Mouse (Mus musculus) limb, embryonic 14.5 days (tissue): ENCODE results near the gene Kat6b. TPM values are rescaled to one million over a fixed set of nuclear protein-coding genes. Genes with fewer than 3 reads are reported as not detected.
A peak's percentile ranks its signal among the peaks of the same experiment; 100 is the strongest.

ENCODE experiments used
- ATAC-seq: fragments of 200-750 bp; cut with Nextera tagmentation; 2 replicates; pipeline ENCODE4 v1.8.0; 2017; ENCODE audit warnings: low read depth, moderate number of reproducible peaks, moderate TSS enrichment; ENCODE audit not compliant: low FRiP score
- DNase-seq: peaks from one replicate; pipeline ENCODE4 v3.0.0-alpha.2; 2015; ENCODE audit warnings: low spot score
- H3K27ac ChIP-seq: fragments of 300-500 bp; sonication (generic); replicated peaks from 2 replicates; pipeline ENCODE4 v1.5.1; 2014; ENCODE audit warnings: low read depth, mild to moderate bottlenecking, low read length, moderate library complexity, mixed read lengths
- H3K27me3 ChIP-seq: fragments of 300-500 bp; sonication (generic); 2 replicates; pipeline ENCODE4 v1.6.1; 2014; ENCODE audit warnings: low read length, mixed read lengths; ENCODE audit not compliant: control insufficient read depth, insufficient read depth
- H3K36me3 ChIP-seq: fragments of 300-500 bp; sonication (generic); 2 replicates; pipeline ENCODE4 v1.6.1; 2014; ENCODE audit warnings: mild to moderate bottlenecking, low read length, moderate library complexity, mixed read lengths; ENCODE audit not compliant: control insufficient read depth, insufficient read depth
- H3K4me1 ChIP-seq: fragments of 300-500 bp; sonication (generic); 2 replicates; pipeline ENCODE4 v1.6.1; 2014; ENCODE audit warnings: antibody characterized with exemption, low read length, mixed read lengths; ENCODE audit not compliant: control insufficient read depth, insufficient read depth
- H3K4me2 ChIP-seq: fragments of 300-500 bp; sonication (generic); replicated peaks from 2 replicates; pipeline ENCODE4 v1.6.1; 2014; ENCODE audit warnings: low read depth, mild to moderate bottlenecking, low read length, moderate library complexity; ENCODE audit not compliant: severe bottlenecking
- H3K4me3 ChIP-seq: fragments of 300-500 bp; sonication (generic); replicated peaks from 2 replicates; pipeline ENCODE4 v1.5.1; 2014; ENCODE audit warnings: low read length
- H3K9ac ChIP-seq: fragments of 300-500 bp; sonication (generic); 2 replicates; pipeline ENCODE4 v1.6.1; 2014; ENCODE audit warnings: mild to moderate bottlenecking, low read depth, low read length, moderate library complexity; ENCODE audit not compliant: severe bottlenecking
- H3K9me3 ChIP-seq: fragments of 300-500 bp; sonication (generic); 2 replicates; pipeline ENCODE4 v1.6.1; 2016; ENCODE audit warnings: low read length; ENCODE audit not compliant: control insufficient read depth
- POLR2A ChIP-seq: fragments of 200-500 bp; IDR thresholded peaks from 2 replicates; pipeline ENCODE4 v1.8.0; 2012; ENCODE audit warnings: inconsistent platforms, mild to moderate bottlenecking, moderate library complexity, borderline replicate concordance; ENCODE audit not compliant: insufficient read depth, insufficient read length; ENCODE audit errors: extremely low read depth
- WGBS: fragments of 180-500 bp; shearing (Covaris S2); extraction: QIAGEN DNeasy Blood & Tissue Kit; methylation state at CpG from one replicate; pipeline ENCODE4 v1.1.7; 2014; 5-methylcytosine and 5-hydroxymethylcytosine counted together
- polyA plus RNA-seq, 2 experiments: library from polyadenylated mRNA; depleted of rRNA in 1 of 2; stranded (reverse) in 1 of 2; unstranded in 1 of 2; fragments of >200 nt; fragmentation: Nextera tagmentation in 1 of 2; extraction: Ambion mirVana in 1 of 2; gene quantifications; 2 replicates each; pipeline versions ENCODE4 v1.2.1 to v1.2.3; 2012 to 2014

Gene Kat6b
- polyA plus RNA-seq, 2 experiments: 26.0 to 35.5 TPM

GRCm38 (mm10) chr14:21545529-21545928, 64.3 kb downstream of the Kat6b start:
- Histone ChIP-seq H3K9me3 (peaks cover 3% of the 10 kb centered on the region; the same call in 1 of the 2 replicates), H3K4me2 (no peak overlapping the region), H3K4me3 (no peak overlapping the region), H3K4me1 (peaks cover 31% of the 10 kb centered on the region), H3K27me3 (no peaks in the 10 kb centered on the region), H3K27ac (no peak overlapping the region), H3K36me3 (peaks cover 11% of the 10 kb centered on the region), H3K9ac (no peak overlapping the region)
- no peak for TF ChIP-seq POLR2A
- DNase-seq (no peak), ATAC-seq (no peak)
- 75% methylated on average over 4 of the region's 4 CpGs for WGBS

- H3K4me3 ChIP-seq: no peak overlapping the region
- H3K9me3 ChIP-seq: peaks cover 3% of the 10 kb centered on the region; the same call in 1 of the 2 replicates
- DNase-seq: no peak
- ATAC-seq: no peak
- H3K36me3 ChIP-seq: peaks cover 11% of the 10 kb centered on the region
- no peak for TF ChIP-seq POLR2A
- H3K27me3 ChIP-seq: no peaks in the 10 kb centered on the region
- 62% methylated on average over 3 of the region's 3 CpGs for WGBS
- H3K9ac ChIP-seq: no peak overlapping the region
- H3K27ac ChIP-seq: no peak overlapping the region
- H3K4me2 ChIP-seq: no peak overlapping the region
- peaks cover 31% of the 10 kb centered on the region for H3K4me1 ChIP-seq
Observed at GRCm38 (mm10) chr14:21546351-21546750, 65.1 kb downstream of the Kat6b start.

- Histone ChIP-seq H3K36me3 (peaks cover 5% of the 10 kb centered on the region), H3K27me3 (no peaks in the 10 kb centered on the region), H3K4me2 (no peak overlapping the region), H3K9me3 (peaks cover under 1% of the 10 kb centered on the region; the same call in 1 of the 2 replicates), H3K9ac (no peak overlapping the region), H3K4me1 (peaks cover 31% of the 10 kb centered on the region), H3K27ac (no peak overlapping the region), H3K4me3 (no peak overlapping the region)
- TF ChIP-seq POLR2A: no peak
- 21% methylated on average over 7 of the region's 7 CpGs for WGBS
- ATAC-seq: no peak
- peak; percentile 28 for DNase-seq
Observed at GRCm38 (mm10) chr14:21547297-21547696, 66.1 kb downstream of the Kat6b start.

- Histone ChIP-seq H3K27me3 (no peaks in the 10 kb centered on the region), H3K4me3 (no peak overlapping the region), H3K36me3 (no peaks in the 10 kb centered on the region), H3K4me2 (no peak overlapping the region), H3K9me3 (no peaks in the 10 kb centered on the region), H3K27ac (no peak overlapping the region), H3K9ac (no peak overlapping the region), H3K4me1 (peaks cover 32% of the 10 kb centered on the region)
- TF ChIP-seq POLR2A: no peak
- DNase-seq (no peak), ATAC-seq (no peak)
- WGBS: 73% methylated on average over 3 of the region's 3 CpGs
Observed at GRCm38 (mm10) chr14:21547965-21548364, 66.7 kb downstream of the Kat6b start.

DNA sequence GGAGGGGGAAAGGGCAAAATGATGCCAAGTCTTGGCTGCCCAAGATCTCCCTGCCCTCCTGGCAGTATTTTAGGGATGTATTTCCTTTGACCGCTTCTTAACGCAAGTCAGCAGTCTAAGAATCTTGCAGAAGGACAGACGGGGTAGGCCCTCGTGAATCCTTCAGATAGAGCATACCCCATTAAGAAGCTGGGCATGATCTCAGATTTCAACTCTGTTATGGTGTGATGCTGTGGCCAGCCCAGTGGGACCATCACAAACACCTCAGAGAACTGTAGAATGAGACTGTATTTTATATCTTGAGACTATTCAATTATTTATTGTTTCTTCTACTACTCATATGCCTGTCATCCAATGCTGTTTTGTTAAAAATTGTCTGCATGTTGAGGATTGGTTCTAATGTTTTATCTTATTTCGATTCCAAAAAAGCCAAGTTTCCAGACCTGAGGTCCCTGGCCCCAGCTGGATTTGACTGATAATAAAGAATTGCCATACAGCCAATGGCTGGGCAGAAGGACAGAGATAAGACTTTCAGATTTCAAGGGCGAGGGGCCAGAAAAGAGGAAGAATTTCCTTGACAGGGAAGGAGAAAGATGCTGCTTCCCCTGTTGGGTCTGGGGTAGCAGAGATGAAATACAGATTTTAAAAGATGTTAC, 67.8 kb downstream of the Kat6b start:
- no peak for TF ChIP-seq POLR2A
- 76% methylated on average over 6 of the region's 6 CpGs for whole genome bisulfite sequencing

More for the DNA sequence above, 67.8 kb downstream of the Kat6b start:
- Histone ChIP-seq H3K4me2 (no peak overlapping the region), H3K4me1 (peaks cover 35% of the 10 kb centered on the region), H3K4me3 (no peak overlapping the region), H3K9ac (no peak overlapping the region), H3K9me3 (no peaks in the 10 kb centered on the region), H3K27ac (no peak overlapping the region), H3K36me3 (no peaks in the 10 kb centered on the region), H3K27me3 (no peaks in the 10 kb centered on the region)
- ATAC-seq (no peak), DNase-seq (no peak)
